Mouse (Mus musculus): ENCODE data around the gene Ms4a4c.
"Not testable (repeated sequence)": the region's sequence is repeated elsewhere in the genome, so short reads cannot be mapped to it uniquely, and the experiment has no call there.

The Ms4a4c gene

GRCm38 (mm10) chr19:11464795-11465194 lies 60.2 kb downstream of the Ms4a4c start:
- not testable (repeated sequence) for DNase-seq (ENCODE audit: low spot score in 2 of 2)

- no peak for DNase-seq (ENCODE audit: low spot score in 2 of 2)
Measured at GRCm38 (mm10) chr19:11466471-11466870, 61.9 kb downstream of the Ms4a4c start.

- not testable (repeated sequence) for DNase-seq (ENCODE audit: low spot score in 2 of 2)
Measured at GRCm38 (mm10) chr19:11468361-11468760, 63.8 kb downstream of the Ms4a4c start.

- peak in 1 of 2 experiments; percentile 32 for DNase-seq (ENCODE audit: low spot score in 2 of 2)
Measured at GRCm38 (mm10) chr19:11469215-11469614, 64.6 kb downstream of the Ms4a4c start, which contains the start of gene Ms4a6c. Ms4a6c (plus strand) TSS chr19:11469366.
